Mouse (Mus musculus) CD4-positive helper T cell, adult 2 months (primary cell): ENCODE results near the gene Mrpl1.

ENCODE experiments used
- DNase-seq: peaks from one replicate; pipeline ENCODE4 v3.0.0-alpha.2; 2012; ENCODE audit warnings: low read depth, missing footprints, low spot score

Mrpl1 gene

GRCm38 (mm10) chr5:96308645-96309044 lies 99.4 kb downstream of the Mrpl1 start:
- DNase-seq: no peak

GRCm38 (mm10) chr5:96309566-96309965 lies 100.3 kb downstream of the Mrpl1 start:
- no peak for DNase-seq

- no peak for DNase-seq
Observed at GRCm38 (mm10) chr5:96311677-96312076, 102.4 kb downstream of the Mrpl1 start.
